ENCODE assay signal across 9 mouse cellular contexts in genomic region chr9:87425201-87425600, GRCm38 (mm10).
DNase-seq lines count a peak whose midpoint lies in the region; ATAC-seq and TF ChIP-seq lines count a peak whose summit lies in the region.
"Had no signal": no experiment of that assay in that cellular context is flagged by ENCODE, and none has a peak within 500 bp of the region (broad histone marks: within the 10 kb centered on the region; RNA-seq: fewer than 3 reads in every experiment).

No protein-coding gene starts in this region.

- H3K4me1 ChIP-seq in forebrain, embryonic 10.5 days = peaks cover 11% of the 10 kb centered on the region
- no peaks in the 10 kb centered on the region for H3K4me1 ChIP-seq in forebrain, embryonic 12.5 days
- peaks cover 4% of the 10 kb centered on the region for H3K4me1 ChIP-seq in limb, embryonic 11.5 days (ENCODE audit: control insufficient read depth, insufficient read depth, low read length)
- peaks cover 17% of the 10 kb centered on the region for H3K4me1 ChIP-seq in limb, embryonic 10.5 days
- H3K4me1 ChIP-seq in E14TG2a.4 (replicated peaks; ENCODE audit: low read depth, low read length) = 0 out of 2 replicates have a peak, but pooled peaks cover 4% of the 10 kb centered on the region
- H3K4me1 ChIP-seq in limb, embryonic 14.5 days (ENCODE audit: control insufficient read depth, insufficient read depth, low read length) = no peaks in the 10 kb centered on the region
- H3K4me1 ChIP-seq: megakaryocyte, embryonic 14.5 days had no signal

- H3K4me2 ChIP-seq in forebrain, embryonic 12.5 days = no peak overlapping the region
- no peak overlapping the region for H3K4me2 ChIP-seq in limb, embryonic 11.5 days (ENCODE audit: low read depth, severe bottlenecking)
- H3K4me2 ChIP-seq in limb, embryonic 14.5 days (replicated peaks; ENCODE audit: low read depth, low read length, severe bottlenecking) = no peak overlapping the region

- H3K9ac ChIP-seq in forebrain, embryonic 12.5 days = no peak overlapping the region
- H3K9ac ChIP-seq in limb, embryonic 11.5 days (ENCODE audit: low read length) = no peak overlapping the region
- no peak overlapping the region for H3K9ac ChIP-seq in limb, embryonic 14.5 days (ENCODE audit: low read depth, low read length, severe bottlenecking)

- H3K27ac ChIP-seq in forebrain, embryonic 10.5 days = no peak overlapping the region
- no peak overlapping the region for H3K27ac ChIP-seq in forebrain, embryonic 12.5 days
- no peak overlapping the region for H3K27ac ChIP-seq in limb, embryonic 11.5 days (replicated peaks; ENCODE audit: low read depth, low read length)
- no peak overlapping the region for H3K27ac ChIP-seq in limb, embryonic 10.5 days
- no peak overlapping the region for H3K27ac ChIP-seq in limb, embryonic 14.5 days (replicated peaks; ENCODE audit: low read depth, low read length)

- no peak overlapping the region for H3K4me3 ChIP-seq in forebrain, embryonic 10.5 days
- no peak overlapping the region for H3K4me3 ChIP-seq in forebrain, embryonic 12.5 days (replicated peaks)
- H3K4me3 ChIP-seq in limb, embryonic 11.5 days (ENCODE audit: low read depth, low read length) = no peak overlapping the region
- H3K4me3 ChIP-seq in limb, embryonic 10.5 days = no peak overlapping the region
- no peak overlapping the region for H3K4me3 ChIP-seq in E14TG2a.4 (replicated peaks; ENCODE audit: low read length)
- H3K4me3 ChIP-seq in limb, embryonic 14.5 days (replicated peaks; ENCODE audit: low read length) = no peak overlapping the region
- H3K4me3 ChIP-seq: megakaryocyte, embryonic 14.5 days had no signal

- WGBS in forebrain, embryonic 10.5 days = 59% methylated on average over 4 of the region's 4 CpGs
- 61% methylated on average over 4 of the region's 4 CpGs for WGBS in forebrain, embryonic 12.5 days
- WGBS in limb, embryonic 11.5 days = 58% methylated on average over 4 of the region's 4 CpGs
- WGBS in limb, embryonic 10.5 days = 55% methylated on average over 4 of the region's 4 CpGs
- WGBS in limb, embryonic 14.5 days = 57% methylated on average over 4 of the region's 4 CpGs

- ATAC-seq in forebrain, embryonic 12.5 days (ENCODE audit: low FRiP score) = no peak
- no peak for ATAC-seq in limb, embryonic 11.5 days (ENCODE audit: insufficient number of reproducible peaks, low FRiP score, low TSS enrichment, low read depth)
- ATAC-seq in limb, embryonic 14.5 days (ENCODE audit: low FRiP score, low read depth) = no peak
- no peak for ATAC-seq in erythroblast, adult 5-6 weeks (replicated peaks; ENCODE audit: low FRiP score, poor library complexity, severe bottlenecking)

- no peak for TF ChIP-seq POLR2A in limb, embryonic 14.5 days (IDR thresholded peaks at IDR 0.05; ENCODE audit: borderline replicate concordance, extremely low read depth, insufficient read depth, insufficient read length)

- peak; percentile 59 for TF ChIP-seq CTCF in E14TG2a.4 (conservative IDR thresholded peaks at IDR 0.05; ENCODE audit: low read length)

- peaks cover 7% of the 10 kb centered on the region for H3K27me3 ChIP-seq in forebrain, embryonic 10.5 days (ENCODE audit: poor library complexity, severe bottlenecking)
- H3K27me3 ChIP-seq in forebrain, embryonic 12.5 days = peaks cover 5% of the 10 kb centered on the region; the same call in 1 of the 2 replicates
- peaks cover 12% of the 10 kb centered on the region for H3K27me3 ChIP-seq in limb, embryonic 11.5 days (ENCODE audit: control insufficient read depth, insufficient read depth, low read length)
- H3K27me3 ChIP-seq in limb, embryonic 10.5 days (ENCODE audit: low read depth, poor library complexity, severe bottlenecking) = peaks cover 60% of the 10 kb centered on the region
- peaks cover 2% of the 10 kb centered on the region; the same call in 1 of the 2 replicates for H3K27me3 ChIP-seq in E14TG2a.4 (ENCODE audit: insufficient read depth, low read length)
- H3K27me3 ChIP-seq in limb, embryonic 14.5 days (ENCODE audit: control insufficient read depth, insufficient read depth, low read length) = peaks cover 9% of the 10 kb centered on the region
- H3K27me3 ChIP-seq: megakaryocyte, embryonic 14.5 days had no signal

- no peaks in the 10 kb centered on the region for H3K9me3 ChIP-seq in forebrain, embryonic 10.5 days
- H3K9me3 ChIP-seq in forebrain, embryonic 12.5 days = no peaks in the 10 kb centered on the region
- H3K9me3 ChIP-seq in limb, embryonic 11.5 days (ENCODE audit: control insufficient read depth, low read length) = no peaks in the 10 kb centered on the region
- H3K9me3 ChIP-seq in limb, embryonic 10.5 days (replicated peaks) = no peaks in the 10 kb centered on the region
- H3K9me3 ChIP-seq in E14TG2a.4 (ENCODE audit: low read length) = no peaks in the 10 kb centered on the region
- no peaks in the 10 kb centered on the region for H3K9me3 ChIP-seq in limb, embryonic 14.5 days (ENCODE audit: control insufficient read depth, low read length)

- no peaks in the 10 kb centered on the region for H3K36me3 ChIP-seq in forebrain, embryonic 10.5 days (replicated peaks)
- no peaks in the 10 kb centered on the region for H3K36me3 ChIP-seq in forebrain, embryonic 12.5 days (replicated peaks)
- H3K36me3 ChIP-seq in limb, embryonic 11.5 days (ENCODE audit: control insufficient read depth, insufficient read depth, low read length) = no peaks in the 10 kb centered on the region
- no peaks in the 10 kb centered on the region for H3K36me3 ChIP-seq in limb, embryonic 10.5 days
- no peaks in the 10 kb centered on the region for H3K36me3 ChIP-seq in E14TG2a.4 (ENCODE audit: insufficient read depth, low read length)
- H3K36me3 ChIP-seq in limb, embryonic 14.5 days (ENCODE audit: control insufficient read depth, insufficient read depth, low read length) = no peaks in the 10 kb centered on the region

- peak; percentile 34 for DNase-seq in forebrain, embryonic 10.5 days (ENCODE audit: extremely low spot score, low spot score)
- DNase-seq in limb, embryonic 11.5 days (ENCODE audit: low spot score) = peak; percentile 68
- no peak for DNase-seq in limb, embryonic 10.5 days (ENCODE audit: low spot score)
- DNase-seq in embryo, embryonic 10.5 days (ENCODE audit: low spot score) = peak; percentile 77
- peak; percentile 67 for DNase-seq in limb, embryonic 14.5 days (ENCODE audit: low spot score)
